Mouse (Mus musculus): ENCODE data around the gene Rab11fip4. TPM values are rescaled to one million over a fixed set of nuclear protein-coding genes. Genes with fewer than 3 reads are reported as not detected.

Gene Rab11fip4
- polyA plus RNA-seq, 1 experiment: 40.8 TPM

- TF ChIP-seq POLR2A (IDR thresholded peaks at IDR 0.05; ENCODE audit: low read depth, low read length) (no peak), CTCF (conservative IDR thresholded peaks at IDR 0.05; ENCODE audit: insufficient read depth, insufficient read length, low read depth, low read length) (no peak)
- Histone ChIP-seq H3K27me3 (replicated peaks; ENCODE audit: control insufficient read depth, insufficient read depth, low read length) (no peaks in the 10 kb centered on the region), H3K4me1 (ENCODE audit: control insufficient read depth, insufficient read depth, low read length) (no peaks in the 10 kb centered on the region), H3K27ac (ENCODE audit: insufficient read depth, low read depth, low read length) (no peak overlapping the region), H3K36me3 (ENCODE audit: control insufficient read depth, insufficient read depth, low read length) (no peaks in the 10 kb centered on the region), H3K4me3 (ENCODE audit: insufficient read depth, low read depth, low read length) (peak overlapping the region; percentile 46; the same call in 1 of the 2 replicates)
- WGBS: 34% methylated on average over 5 of the region's 5 CpGs
- no peak for DNase-seq
Observed at GRCm38 (mm10) chr11:79591591-79591975, 571 bp downstream of the Rab11fip4 start.

- Histone ChIP-seq H3K27me3 (replicated peaks; ENCODE audit: control insufficient read depth, insufficient read depth, low read length) (no peaks in the 10 kb centered on the region), H3K27ac (ENCODE audit: insufficient read depth, low read depth, low read length) (no peak overlapping the region), H3K4me1 (ENCODE audit: control insufficient read depth, insufficient read depth, low read length) (no peaks in the 10 kb centered on the region), H3K36me3 (ENCODE audit: control insufficient read depth, insufficient read depth, low read length) (no peaks in the 10 kb centered on the region), H3K4me3 (ENCODE audit: insufficient read depth, low read depth, low read length) (no peak overlapping the region)
- TF ChIP-seq CTCF (conservative IDR thresholded peaks at IDR 0.05; ENCODE audit: insufficient read depth, insufficient read length, low read depth, low read length) (no peak), POLR2A (IDR thresholded peaks at IDR 0.05; ENCODE audit: low read depth, low read length) (no peak)
- WGBS: 42% methylated on average over 11 of the region's 11 CpGs
- no peak for DNase-seq
Observed at GRCm38 (mm10) chr11:79593495-79593894, 2.5 kb downstream of the Rab11fip4 start.

- no peaks in the 10 kb centered on the region for H3K36me3 ChIP-seq (ENCODE audit: control insufficient read depth, insufficient read depth, low read length)
- no peak overlapping the region for H3K27ac ChIP-seq (ENCODE audit: insufficient read depth, low read depth, low read length)
- DNase-seq: no peak
- no peak overlapping the region for H3K4me3 ChIP-seq (ENCODE audit: insufficient read depth, low read depth, low read length)
- 59% methylated on average over 2 of the region's 2 CpGs for WGBS
- no peaks in the 10 kb centered on the region for H3K4me1 ChIP-seq (ENCODE audit: control insufficient read depth, insufficient read depth, low read length)
- no peak for TF ChIP-seq POLR2A (IDR thresholded peaks at IDR 0.05; ENCODE audit: low read depth, low read length)
- no peak for TF ChIP-seq CTCF (conservative IDR thresholded peaks at IDR 0.05; ENCODE audit: insufficient read depth, insufficient read length, low read depth, low read length)
- no peaks in the 10 kb centered on the region for H3K27me3 ChIP-seq (replicated peaks; ENCODE audit: control insufficient read depth, insufficient read depth, low read length)
Observed at GRCm38 (mm10) chr11:79610454-79610853, 19.4 kb downstream of the Rab11fip4 start.

GRCm38 (mm10) chr11:79611011-79611666 is 20.1 kb downstream of the Rab11fip4 start:
- 48% methylated on average over 13 of the region's 13 CpGs for WGBS
- no peaks in the 10 kb centered on the region for H3K4me1 ChIP-seq (ENCODE audit: control insufficient read depth, insufficient read depth, low read length)
- no peaks in the 10 kb centered on the region for H3K36me3 ChIP-seq (ENCODE audit: control insufficient read depth, insufficient read depth, low read length)
- no peak for DNase-seq
- H3K27ac ChIP-seq (ENCODE audit: insufficient read depth, low read depth, low read length): no peak overlapping the region
- no peak for TF ChIP-seq POLR2A (IDR thresholded peaks at IDR 0.05; ENCODE audit: low read depth, low read length)
- no peak for TF ChIP-seq CTCF (conservative IDR thresholded peaks at IDR 0.05; ENCODE audit: insufficient read depth, insufficient read length, low read depth, low read length)
- no peak overlapping the region for H3K4me3 ChIP-seq (ENCODE audit: insufficient read depth, low read depth, low read length)
- H3K27me3 ChIP-seq (replicated peaks; ENCODE audit: control insufficient read depth, insufficient read depth, low read length): no peaks in the 10 kb centered on the region

GRCm38 (mm10) chr11:79612046-79612600 is 21.1 kb downstream of the Rab11fip4 start:
- no peak for TF ChIP-seq CTCF (conservative IDR thresholded peaks at IDR 0.05; ENCODE audit: insufficient read depth, insufficient read length, low read depth, low read length)
- no peak for TF ChIP-seq POLR2A (IDR thresholded peaks at IDR 0.05; ENCODE audit: low read depth, low read length)
- Histone ChIP-seq H3K27me3 (replicated peaks; ENCODE audit: control insufficient read depth, insufficient read depth, low read length) (no peaks in the 10 kb centered on the region), H3K36me3 (ENCODE audit: control insufficient read depth, insufficient read depth, low read length) (no peaks in the 10 kb centered on the region), H3K27ac (ENCODE audit: insufficient read depth, low read depth, low read length) (no peak overlapping the region), H3K4me3 (ENCODE audit: insufficient read depth, low read depth, low read length) (no peak overlapping the region), H3K4me1 (ENCODE audit: control insufficient read depth, insufficient read depth, low read length) (no peaks in the 10 kb centered on the region)
- 15% methylated on average over 1 of the region's 1 CpGs for WGBS
- DNase-seq: no peak

- Histone ChIP-seq H3K36me3 (ENCODE audit: control insufficient read depth, insufficient read depth, low read length) (no peaks in the 10 kb centered on the region), H3K27me3 (replicated peaks; ENCODE audit: control insufficient read depth, insufficient read depth, low read length) (no peaks in the 10 kb centered on the region), H3K4me1 (ENCODE audit: control insufficient read depth, insufficient read depth, low read length) (no peaks in the 10 kb centered on the region), H3K27ac (ENCODE audit: insufficient read depth, low read depth, low read length) (no peak overlapping the region), H3K4me3 (ENCODE audit: insufficient read depth, low read depth, low read length) (no peak overlapping the region)
- no peak for TF ChIP-seq POLR2A (IDR thresholded peaks at IDR 0.05; ENCODE audit: low read depth, low read length)
- TF ChIP-seq CTCF (conservative IDR thresholded peaks at IDR 0.05; ENCODE audit: insufficient read depth, insufficient read length, low read depth, low read length): no peak
- WGBS: 83% methylated on average over 3 of the region's 3 CpGs
- no peak for DNase-seq
Observed at GRCm38 (mm10) chr11:79613084-79613483, 22.1 kb downstream of the Rab11fip4 start.

GRCm38 (mm10) chr11:79613711-79614110 is 22.7 kb downstream of the Rab11fip4 start:
- Histone ChIP-seq H3K27me3 (replicated peaks; ENCODE audit: control insufficient read depth, insufficient read depth, low read length) (no peaks in the 10 kb centered on the region), H3K4me3 (ENCODE audit: insufficient read depth, low read depth, low read length) (no peak overlapping the region), H3K36me3 (ENCODE audit: control insufficient read depth, insufficient read depth, low read length) (no peaks in the 10 kb centered on the region), H3K27ac (ENCODE audit: insufficient read depth, low read depth, low read length) (no peak overlapping the region), H3K4me1 (ENCODE audit: control insufficient read depth, insufficient read depth, low read length) (no peaks in the 10 kb centered on the region)
- TF ChIP-seq POLR2A (IDR thresholded peaks at IDR 0.05; ENCODE audit: low read depth, low read length): no peak
- WGBS: 68% methylated on average over 4 of the region's 4 CpGs
- no peak for DNase-seq
